Mouse (Mus musculus) liver, embryonic 14.5 days (tissue): ENCODE results near the gene Atp5e. TPM values are rescaled to one million over a fixed set of nuclear protein-coding genes. Genes with fewer than 3 reads are reported as not detected.

Source experiments
- ATAC-seq: fragments of 200-750 bp; cut with Nextera tagmentation; 2 replicates; pipeline ENCODE4 v1.8.0; 2017; ENCODE audit warnings: moderate number of reproducible peaks, mild to moderate bottlenecking, moderate library complexity; ENCODE audit not compliant: insufficient read depth
- DNase-seq, 3 experiments: peaks; one replicate each; pipeline ENCODE4 v3.0.0-alpha.2; 2012 to 2013; ENCODE audit warnings: low read depth in 3 of 3, low spot score in 3 of 3
- H3K27ac ChIP-seq: fragments of 300-500 bp; sonication (generic); 2 replicates; pipeline ENCODE4 v1.5.1; 2014; ENCODE audit warnings: moderate library complexity, mild to moderate bottlenecking, control low read depth, inconsistent platforms
- H3K27me3 ChIP-seq: fragments of 300-500 bp; sonication (generic); 2 replicates; pipeline ENCODE4 v1.6.1; 2014; ENCODE audit warnings: mild to moderate bottlenecking, low read length, moderate library complexity; ENCODE audit not compliant: control insufficient read depth, insufficient read depth
- H3K36me3 ChIP-seq: fragments of 300-500 bp; sonication (generic); replicated peaks from 2 replicates; pipeline ENCODE4 v1.6.1; 2014; ENCODE audit warnings: low read depth; ENCODE audit not compliant: control insufficient read depth, insufficient read depth
- H3K4me1 ChIP-seq, 2 experiments: fragments of 200-500 bp in 1 of 2; fragments of 300-500 bp in 1 of 2; sonication (generic) in 1 of 2; replicated peaks; 2 replicates each; pipeline ENCODE4 v1.6.1; 2012 to 2014; ENCODE audit warnings: antibody characterized with exemption in 1 of 2, inconsistent platforms in 1 of 2, low read length in 1 of 2; ENCODE audit not compliant: control insufficient read depth in 2 of 2, insufficient read depth in 2 of 2
- H3K4me2 ChIP-seq: fragments of 300-500 bp; sonication (generic); 2 replicates; pipeline ENCODE4 v1.6.1; 2014; ENCODE audit warnings: low read depth, mild to moderate bottlenecking, control low read depth, moderate library complexity
- H3K4me3 ChIP-seq, 2 experiments: fragments of 200-500 bp in 1 of 2; fragments of 300-500 bp in 1 of 2; sonication (generic) in 1 of 2; 2 replicates each; pipeline ENCODE4 v1.5.1; 2012 to 2014; ENCODE audit warnings: low read depth in 2 of 2, low read length in 2 of 2, mild to moderate bottlenecking in 2 of 2, control low read depth in 1 of 2, inconsistent platforms in 1 of 2, moderate library complexity in 1 of 2; ENCODE audit not compliant: insufficient read depth in 1 of 2
- H3K9ac ChIP-seq: fragments of 300-500 bp; sonication (generic); replicated peaks from 2 replicates; pipeline ENCODE4 v1.6.1; 2014; ENCODE audit warnings: mild to moderate bottlenecking, control low read depth, moderate library complexity
- H3K9me3 ChIP-seq: fragments of 300-500 bp; sonication (generic); 2 replicates; pipeline ENCODE4 v1.6.1; 2016; ENCODE audit warnings: low read length, mixed read lengths; ENCODE audit not compliant: control insufficient read depth
- CTCF ChIP-seq: IDR thresholded peaks from 2 replicates; pipeline ENCODE4 v1.5.1; 2016; ENCODE audit warnings: antibody characterized with exemption, low read depth, control low read depth
- EP300 ChIP-seq: IDR thresholded peaks from 2 replicates; pipeline ENCODE4 v1.6.1; 2016; ENCODE audit warnings: antibody characterized with exemption, low read depth
- WGBS: fragments of 180-500 bp; shearing (Covaris S2); extraction: QIAGEN DNeasy Blood & Tissue Kit; methylation state at CpG from one replicate; pipeline ENCODE4 v1.1.7; 2014; ENCODE audit not compliant: insufficient replicate concordance; 5-methylcytosine and 5-hydroxymethylcytosine counted together
- polyA plus RNA-seq, 2 experiments: library from polyadenylated mRNA; depleted of rRNA in 1 of 2; stranded (reverse) in 1 of 2; unstranded in 1 of 2; fragments of >200 nt; fragmentation: Nextera tagmentation in 1 of 2; extraction: Ambion mirVana in 1 of 2; gene quantifications; 2 replicates each; pipeline versions ENCODE4 v1.2.1 to v1.2.3; 2012 to 2014

Atp5e gene
- polyA plus RNA-seq, 2 experiments = 238 to 483 TPM

DNA sequence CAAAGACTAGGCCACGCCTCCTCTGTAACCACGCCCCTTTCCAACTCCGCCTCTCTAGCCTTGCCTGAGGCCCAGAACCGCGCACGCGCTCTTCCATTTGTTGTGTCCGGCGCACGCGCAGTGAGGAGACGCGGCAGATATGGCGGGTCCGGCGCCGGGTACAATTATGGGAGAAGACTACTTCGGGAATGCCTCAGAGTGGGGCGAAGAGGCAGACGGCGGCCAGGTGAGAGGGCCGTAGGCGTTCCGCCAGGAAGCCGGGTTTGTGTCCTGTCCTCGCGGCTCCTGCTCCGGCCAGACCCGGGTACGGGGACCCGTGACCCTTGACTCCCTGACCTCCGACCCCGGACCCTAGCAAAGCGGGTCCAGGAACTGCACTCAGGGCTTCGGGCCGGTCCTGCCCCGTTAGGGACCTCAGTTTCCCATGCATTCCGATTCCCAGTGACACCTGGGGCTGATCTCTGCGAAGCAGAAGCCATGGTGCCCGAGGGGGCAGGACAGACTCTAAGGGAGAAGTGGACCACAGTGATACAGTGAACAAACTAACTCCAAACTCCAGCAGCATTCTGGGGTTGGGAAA, 48.1 kb downstream of the Atp5e start, which contains the start of gene Nelfcd:
Nelfcd (plus strand) TSS at position 74 of the 580 bp plus-strand sequence.
- Histone ChIP-seq H3K4me2 (peak within 1 kb of the TSS; percentile 79), H3K4me3 (peak within 1 kb of the TSS; percentile 75 to 94), H3K27me3 (no peaks in the 10 kb centered on the region), H3K9ac (peak within 1 kb of the TSS; percentile 95), H3K27ac (peak within 1 kb of the TSS; percentile 56), H3K9me3 (no peaks in the 10 kb centered on the region), H3K4me1 (peaks cover 7 to 12% of the 10 kb centered on the region in 2 experiments), H3K36me3 (peaks cover 3% of the 10 kb centered on the region; the same call in 1 of the 2 replicates)
- peak; percentile 91 for ATAC-seq
- no peak for TF ChIP-seq CTCF
- no peak for TF ChIP-seq EP300
- WGBS = under 1% methylated on average over 40 of the region's 40 CpGs
- peak; percentile 90 to 97 (median 94) for DNase-seq

- peak overlapping the region in 1 of 2 experiments; percentile 94; a peak in 1 of 4 replicates for H3K4me3 ChIP-seq
- H3K36me3 ChIP-seq = peaks cover 2% of the 10 kb centered on the region; the same call in 1 of the 2 replicates
- DNase-seq (no peak), ATAC-seq (no peak; the same call in 1 of the 2 replicates)
- peak overlapping the region; percentile 25; the same call in 1 of the 2 replicates for H3K4me2 ChIP-seq
- no peak overlapping the region for H3K9ac ChIP-seq
- H3K9me3 ChIP-seq = no peaks in the 10 kb centered on the region
- no peaks in the 10 kb centered on the region for H3K27me3 ChIP-seq
- no peak overlapping the region for H3K27ac ChIP-seq
- TF ChIP-seq CTCF (no peak), EP300 (no peak)
- WGBS = 28% methylated on average over 18 of the region's 18 CpGs
- peaks cover 11 to 16% of the 10 kb centered on the region in 2 experiments for H3K4me1 ChIP-seq
Observed at GRCm38 (mm10) chr2:174415001-174415730, 48.7 kb downstream of the Atp5e start.

DNA sequence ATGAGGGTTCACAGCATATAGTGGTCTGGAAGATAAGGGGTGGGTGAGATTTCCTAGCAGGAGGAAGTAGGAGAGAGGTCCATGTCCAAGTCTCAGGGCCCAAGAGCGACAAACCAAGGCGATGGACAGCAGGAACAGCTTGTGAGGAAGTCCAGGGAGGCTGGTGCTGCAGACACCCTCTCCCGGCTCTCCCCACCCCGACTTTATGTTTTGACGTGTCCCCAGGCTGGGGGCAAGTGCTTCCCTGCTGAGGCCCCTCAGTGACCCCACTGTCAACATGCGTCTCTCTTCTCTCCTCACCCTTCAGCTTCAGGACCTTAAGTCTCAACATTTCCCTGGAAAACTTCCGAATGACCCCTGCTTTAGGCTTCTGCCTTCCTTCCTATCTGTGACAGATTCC, 50.8 kb downstream of the Atp5e start:
- Histone ChIP-seq H3K4me2 (no peak overlapping the region), H3K9ac (no peak overlapping the region), H3K4me1 (peaks cover 17 to 22% of the 10 kb centered on the region in 2 experiments), H3K27ac (no peak overlapping the region), H3K9me3 (no peaks in the 10 kb centered on the region), H3K4me3 (no peak overlapping the region), H3K36me3 (no peaks in the 10 kb centered on the region; the same call in 1 of the 2 replicates), H3K27me3 (no peaks in the 10 kb centered on the region)
- no peak for ATAC-seq
- no peak for TF ChIP-seq CTCF
- TF ChIP-seq EP300 = no peak
- 64% methylated on average over 7 of the region's 7 CpGs for WGBS
- no peak for DNase-seq

Other genes with a start within 250 kb of the Atp5e start
- 231 and 302 TPM in 2 replicates for gene Gnas, start 179.8 kb downstream of the Atp5e start, polyA plus RNA-seq (2012; rRNA removed)
- 286 and 331 TPM in 2 replicates for gene Gnas, start 179.8 kb downstream of the Atp5e start, polyA plus RNA-seq (2014; fragmentation: Nextera tagmentation; extraction: Ambion mirVana)
- 0.14 and 0.74 TPM in 2 replicates for gene Gm20721, start 117.4 kb downstream of the Atp5e start, polyA plus RNA-seq (2012; rRNA removed)
- 0.64 and 0.88 TPM in 2 replicates for gene Gm20721, start 117.4 kb downstream of the Atp5e start, polyA plus RNA-seq (2014; fragmentation: Nextera tagmentation; extraction: Ambion mirVana)
- 54.1 and 58.2 TPM in 2 replicates for gene Nelfcd, start 48.3 kb downstream of the Atp5e start, polyA plus RNA-seq (2012; rRNA removed)
- 62.1 and 70.0 TPM in 2 replicates for gene Nelfcd, start 48.3 kb downstream of the Atp5e start, polyA plus RNA-seq (2014; fragmentation: Nextera tagmentation; extraction: Ambion mirVana)
- gene Ctsz, start 25.1 kb downstream of the Atp5e start, polyA plus RNA-seq (2012; rRNA removed) = 61.0 and 71.0 TPM in 2 replicates
- gene Ctsz, start 25.1 kb downstream of the Atp5e start, polyA plus RNA-seq (2014; fragmentation: Nextera tagmentation; extraction: Ambion mirVana) = 96.9 and 98.5 TPM in 2 replicates
- 24.3 and 25.5 TPM in 2 replicates for gene Tubb1, start 13.4 kb downstream of the Atp5e start, polyA plus RNA-seq (2012; rRNA removed)
- gene Tubb1, start 13.4 kb downstream of the Atp5e start, polyA plus RNA-seq (2014; fragmentation: Nextera tagmentation; extraction: Ambion mirVana) = 24.9 and 32.2 TPM in 2 replicates
- 43.3 and 60.7 TPM in 2 replicates for gene Prelid3b, start 9.0 kb upstream of the Atp5e start, polyA plus RNA-seq (2012; rRNA removed)
- 90.8 and 96.6 TPM in 2 replicates for gene Prelid3b, start 9.0 kb upstream of the Atp5e start, polyA plus RNA-seq (2014; fragmentation: Nextera tagmentation; extraction: Ambion mirVana)
- 0.02 and 0.03 TPM in 2 replicates for gene Zfp831, start 179.4 kb upstream of the Atp5e start, polyA plus RNA-seq (2012; rRNA removed)
- gene Zfp831, start 179.4 kb upstream of the Atp5e start, polyA plus RNA-seq (2014; fragmentation: Nextera tagmentation; extraction: Ambion mirVana) = 0.01 TPM in 1 of 2 replicates, not detected in the other